Mouse (Mus musculus): Measurements from ENCODE around the gene Vrk2. TPM values are rescaled to one million over a fixed set of nuclear protein-coding genes. Genes with fewer than 3 reads are reported as not detected.

Vrk2 gene
- total RNA-seq, 1 experiment: 5.7 TPM

DNA sequence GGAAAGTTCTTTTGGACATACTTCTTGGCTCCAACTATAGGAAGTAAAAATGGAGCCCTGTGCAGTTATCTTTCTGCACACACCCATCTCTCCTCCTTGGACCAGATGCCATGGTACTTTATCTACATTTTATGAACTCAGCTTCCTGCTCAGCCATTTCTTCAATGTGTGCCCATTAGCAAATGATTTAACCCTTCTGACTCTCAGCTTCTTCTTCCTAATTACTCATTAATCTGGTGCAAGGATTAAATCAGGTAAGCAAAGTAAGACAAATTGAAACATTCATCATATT is 60.0 kb downstream of the Vrk2 start:
- in situ Hi-C loops (cut with MboI; ENCODE audit: low sequenced_read_pairs in 2 of 2, unreplicated experiment in 2 of 2): no loop called here
- Histone ChIP-seq H3K36me3 (ENCODE audit: control insufficient read depth, insufficient read depth, low read length, poor library complexity, severe bottlenecking) (no peaks in the 10 kb centered on the region), H3K9ac (ENCODE audit: insufficient read depth, low read depth, low read length, poor library complexity, severe bottlenecking) (no peak overlapping the region), H3K4me3 (ENCODE audit: insufficient read depth in 1 of 2, low read depth in 1 of 2, low read length in 2 of 2, poor library complexity in 1 of 2, severe bottlenecking in 1 of 2) (no peak overlapping the region), H3K9me3 (ENCODE audit: control insufficient read depth, insufficient read depth, low read depth, low read length) (no peaks in the 10 kb centered on the region), H3K4me1 (ENCODE audit: control insufficient read depth in 2 of 2, insufficient read depth in 2 of 2, low read length in 2 of 2, poor library complexity in 1 of 2) (peaks cover 0 to 1% of the 10 kb centered on the region in 2 experiments; a peak in 1 of 4 replicates), H3K27ac (ENCODE audit: insufficient read depth, low read depth, low read length, poor library complexity, severe bottlenecking) (no peak overlapping the region)
- TF ChIP-seq MAFK (IDR thresholded peaks at IDR 0.05; ENCODE audit: insufficient read depth, low read depth, low read length) (no peak), HCFC1 (IDR thresholded peaks at IDR 0.05; ENCODE audit: borderline replicate concordance, insufficient read depth, low read length) (no peak), ZC3H11A (IDR thresholded peaks at IDR 0.05; ENCODE audit: borderline replicate concordance, low read depth, low read length) (no peak), ZNF384 (IDR thresholded peaks at IDR 0.05; ENCODE audit: low read depth, low read length) (no peak)
- no peak for DNase-seq (ENCODE audit: low read depth, low spot score)

DNA sequence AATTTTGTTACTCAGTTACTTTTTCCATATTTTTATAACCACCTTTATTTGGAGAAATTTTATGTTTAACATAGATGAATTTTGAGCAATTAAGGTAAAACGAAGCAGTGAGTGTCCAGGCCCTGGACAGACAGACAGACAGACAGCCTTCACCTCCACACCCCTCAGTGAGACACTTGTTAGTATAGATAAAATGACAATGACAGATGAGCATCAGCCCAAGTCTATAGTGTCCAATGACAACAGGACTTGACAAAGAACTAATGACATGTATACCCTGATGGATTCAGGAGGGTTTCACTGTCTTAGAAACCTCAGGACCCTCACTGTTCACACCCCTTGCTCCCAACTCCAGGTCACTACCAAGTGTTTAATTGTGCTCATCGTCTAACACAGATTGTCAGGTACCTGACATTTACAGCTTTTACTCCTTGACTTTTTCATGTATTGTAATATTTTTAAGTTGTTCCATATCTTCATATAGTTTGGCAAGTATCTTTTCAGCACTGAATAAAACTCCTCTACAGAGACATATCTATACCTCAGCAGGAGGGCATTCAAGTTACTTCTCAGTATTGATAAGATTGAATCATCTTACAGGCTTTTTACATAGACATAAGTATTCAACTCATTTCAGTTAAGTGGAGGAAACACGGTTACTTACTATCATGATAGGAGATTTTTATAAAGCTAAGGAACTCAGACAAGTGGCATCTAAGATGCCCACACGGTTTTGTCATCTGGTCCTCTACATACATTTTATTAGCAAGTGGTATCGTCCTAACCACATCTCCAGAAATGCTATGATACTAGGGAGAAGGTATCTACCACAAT is 60.6 kb downstream of the Vrk2 start:
- in situ Hi-C loops (cut with MboI; ENCODE audit: low sequenced_read_pairs in 2 of 2, unreplicated experiment in 2 of 2): no loop called here
- H3K36me3 ChIP-seq (ENCODE audit: control insufficient read depth, insufficient read depth, low read length, poor library complexity, severe bottlenecking): no peaks in the 10 kb centered on the region
- no peak for DNase-seq (ENCODE audit: low read depth, low spot score)
- H3K27ac ChIP-seq (ENCODE audit: insufficient read depth, low read depth, low read length, poor library complexity, severe bottlenecking): no peak overlapping the region
- H3K9ac ChIP-seq (ENCODE audit: insufficient read depth, low read depth, low read length, poor library complexity, severe bottlenecking): no peak overlapping the region
- H3K9me3 ChIP-seq (ENCODE audit: control insufficient read depth, insufficient read depth, low read depth, low read length): no peaks in the 10 kb centered on the region
- H3K4me3 ChIP-seq (ENCODE audit: insufficient read depth in 1 of 2, low read depth in 1 of 2, low read length in 2 of 2, poor library complexity in 1 of 2, severe bottlenecking in 1 of 2): no peak overlapping the region
- TF ChIP-seq CHD2 (IDR thresholded peaks at IDR 0.05; ENCODE audit: low read depth, low read length): no peak
- TF ChIP-seq ZNF384 (IDR thresholded peaks at IDR 0.05; ENCODE audit: low read depth, low read length): no peak
- TF ChIP-seq HCFC1 (IDR thresholded peaks at IDR 0.05; ENCODE audit: borderline replicate concordance, insufficient read depth, low read length): no peak
- no peak for TF ChIP-seq ZC3H11A (IDR thresholded peaks at IDR 0.05; ENCODE audit: borderline replicate concordance, low read depth, low read length)
- H3K4me1 ChIP-seq (ENCODE audit: control insufficient read depth in 2 of 2, insufficient read depth in 2 of 2, low read length in 2 of 2, poor library complexity in 1 of 2): peaks cover 0 to 1% of the 10 kb centered on the region in 2 experiments; a peak in 1 of 4 replicates

- DNase-seq (ENCODE audit: low read depth, low spot score): peak; percentile 41
- Histone ChIP-seq H3K4me3 (ENCODE audit: insufficient read depth in 1 of 2, low read depth in 1 of 2, low read length in 2 of 2, poor library complexity in 1 of 2, severe bottlenecking in 1 of 2) (no peak overlapping the region), H3K36me3 (ENCODE audit: control insufficient read depth, insufficient read depth, low read length, poor library complexity, severe bottlenecking) (no peaks in the 10 kb centered on the region), H3K4me1 (ENCODE audit: control insufficient read depth in 2 of 2, insufficient read depth in 2 of 2, low read length in 2 of 2, poor library complexity in 1 of 2) (no peaks in the 10 kb centered on the region), H3K9ac (ENCODE audit: insufficient read depth, low read depth, low read length, poor library complexity, severe bottlenecking) (no peak overlapping the region), H3K27ac (ENCODE audit: insufficient read depth, low read depth, low read length, poor library complexity, severe bottlenecking) (no peak overlapping the region), H3K9me3 (ENCODE audit: control insufficient read depth, insufficient read depth, low read depth, low read length) (no peaks in the 10 kb centered on the region)
- in situ Hi-C loops (cut with MboI; ENCODE audit: low sequenced_read_pairs in 2 of 2, unreplicated experiment in 2 of 2): no loop called here
- TF ChIP-seq CHD2 (IDR thresholded peaks at IDR 0.05; ENCODE audit: low read depth, low read length) (no peak), ZC3H11A (IDR thresholded peaks at IDR 0.05; ENCODE audit: borderline replicate concordance, low read depth, low read length) (peak; percentile 68; the same call in 1 of the 2 replicates)
Observed at GRCm38 (mm10) chr11:26526861-26527260, 66.9 kb downstream of the Vrk2 start.

- in situ Hi-C loops (cut with MboI; ENCODE audit: low sequenced_read_pairs in 2 of 2, unreplicated experiment in 2 of 2): no loop called here
- Histone ChIP-seq H3K27ac (ENCODE audit: insufficient read depth, low read depth, low read length, poor library complexity, severe bottlenecking) (no peak overlapping the region), H3K9me3 (ENCODE audit: control insufficient read depth, insufficient read depth, low read depth, low read length) (no peaks in the 10 kb centered on the region), H3K4me1 (ENCODE audit: control insufficient read depth in 2 of 2, insufficient read depth in 2 of 2, low read length in 2 of 2, poor library complexity in 1 of 2) (no peaks in the 10 kb centered on the region), H3K36me3 (ENCODE audit: control insufficient read depth, insufficient read depth, low read length, poor library complexity, severe bottlenecking) (no peaks in the 10 kb centered on the region), H3K9ac (ENCODE audit: insufficient read depth, low read depth, low read length, poor library complexity, severe bottlenecking) (no peak overlapping the region), H3K4me3 (ENCODE audit: insufficient read depth in 1 of 2, low read depth in 1 of 2, low read length in 2 of 2, poor library complexity in 1 of 2, severe bottlenecking in 1 of 2) (no peak overlapping the region)
- DNase-seq (ENCODE audit: low read depth, low spot score): no peak
- no peak for TF ChIP-seq ZC3H11A (IDR thresholded peaks at IDR 0.05; ENCODE audit: borderline replicate concordance, low read depth, low read length)
Observed at GRCm38 (mm10) chr11:26518991-26519390, 74.8 kb downstream of the Vrk2 start.

DNA sequence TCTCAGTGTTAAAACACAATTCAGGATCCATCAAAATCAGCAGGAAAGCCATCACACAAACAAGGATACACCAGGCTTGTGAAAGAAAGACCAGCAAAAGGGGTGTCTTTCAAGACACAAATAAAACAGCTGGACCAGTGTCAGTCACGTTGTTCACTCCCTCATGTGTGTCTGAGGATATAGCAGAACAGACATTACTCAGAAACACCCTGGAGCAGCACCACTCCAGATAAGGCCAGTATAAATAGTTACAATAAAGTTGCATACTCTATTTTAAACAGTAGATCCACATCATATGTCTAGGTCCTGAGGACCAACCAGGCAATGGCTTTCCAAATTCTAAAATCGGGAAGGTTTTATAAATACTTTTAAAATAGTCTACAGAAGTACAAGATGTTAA is 77.7 kb downstream of the Vrk2 start:
- no peak for DNase-seq (ENCODE audit: low read depth, low spot score)
- Histone ChIP-seq H3K4me3 (ENCODE audit: insufficient read depth in 1 of 2, low read depth in 1 of 2, low read length in 2 of 2, poor library complexity in 1 of 2, severe bottlenecking in 1 of 2) (no peak overlapping the region), H3K36me3 (ENCODE audit: control insufficient read depth, insufficient read depth, low read length, poor library complexity, severe bottlenecking) (no peaks in the 10 kb centered on the region), H3K9ac (ENCODE audit: insufficient read depth, low read depth, low read length, poor library complexity, severe bottlenecking) (no peak overlapping the region), H3K27ac (ENCODE audit: insufficient read depth, low read depth, low read length, poor library complexity, severe bottlenecking) (no peak overlapping the region), H3K4me1 (ENCODE audit: control insufficient read depth in 2 of 2, insufficient read depth in 2 of 2, low read length in 2 of 2, poor library complexity in 1 of 2) (no peaks in the 10 kb centered on the region), H3K9me3 (ENCODE audit: control insufficient read depth, insufficient read depth, low read depth, low read length) (no peaks in the 10 kb centered on the region)
- TF ChIP-seq CHD2 (IDR thresholded peaks at IDR 0.05; ENCODE audit: low read depth, low read length) (no peak), ZC3H11A (IDR thresholded peaks at IDR 0.05; ENCODE audit: borderline replicate concordance, low read depth, low read length) (no peak), ZNF384 (IDR thresholded peaks at IDR 0.05; ENCODE audit: low read depth, low read length) (no peak), MAFK (IDR thresholded peaks at IDR 0.05; ENCODE audit: insufficient read depth, low read depth, low read length) (no peak), HCFC1 (IDR thresholded peaks at IDR 0.05; ENCODE audit: borderline replicate concordance, insufficient read depth, low read length) (no peak)
- in situ Hi-C loops (cut with MboI; ENCODE audit: low sequenced_read_pairs in 2 of 2, unreplicated experiment in 2 of 2): no loop called here
